Mouse (Mus musculus): ENCODE measurements at regions not wholly inside any gene's neighbourhood (a gene's known extent, or its start where the extent isn't known, plus 50 kb on each side); places are given as distances from the start of the nearest gene placed in this dataset.

- H3K9ac ChIP-seq (ENCODE audit: low read length) = no peak overlapping the region
- no peaks in the 10 kb centered on the region for H3K9me3 ChIP-seq (replicated peaks; ENCODE audit: control insufficient read depth, low read length)
- H3K27ac ChIP-seq (ENCODE audit: low read length) = no peak overlapping the region
- no peaks in the 10 kb centered on the region for H3K27me3 ChIP-seq (ENCODE audit: control insufficient read depth, insufficient read depth, low read length)
- no peak overlapping the region for H3K4me3 ChIP-seq (ENCODE audit: low read length)
- no peak for ATAC-seq (replicated peaks; ENCODE audit: extremely low read depth, insufficient read depth, low FRiP score)
- no peaks in the 10 kb centered on the region for H3K4me1 ChIP-seq (ENCODE audit: control insufficient read depth, insufficient read depth, low read length)
- H3K36me3 ChIP-seq (ENCODE audit: control insufficient read depth, insufficient read depth) = no peaks in the 10 kb centered on the region
- no peak overlapping the region for H3K4me2 ChIP-seq (ENCODE audit: low read depth, low read length)
- 50% methylated on average over 4 of the region's 4 CpGs for WGBS
Measured at GRCm38 (mm10) chr19:14659725-14660124, 61.9 kb upstream of the Tle4 start.

GRCm38 (mm10) chr19:14658479-14658878, 60.6 kb upstream of the Tle4 start:
- Histone ChIP-seq H3K9ac (ENCODE audit: low read length) (no peak overlapping the region), H3K4me2 (ENCODE audit: low read depth, low read length) (no peak overlapping the region), H3K9me3 (replicated peaks; ENCODE audit: control insufficient read depth, low read length) (no peaks in the 10 kb centered on the region), H3K4me3 (ENCODE audit: low read length) (no peak overlapping the region), H3K4me1 (ENCODE audit: control insufficient read depth, insufficient read depth, low read length) (no peaks in the 10 kb centered on the region), H3K27ac (ENCODE audit: low read length) (no peak overlapping the region), H3K27me3 (ENCODE audit: control insufficient read depth, insufficient read depth, low read length) (no peaks in the 10 kb centered on the region), H3K36me3 (ENCODE audit: control insufficient read depth, insufficient read depth) (no peaks in the 10 kb centered on the region)
- ATAC-seq (replicated peaks; ENCODE audit: extremely low read depth, insufficient read depth, low FRiP score) = no peak
- 84% methylated on average over 2 of the region's 2 CpGs for WGBS

- ATAC-seq (replicated peaks; ENCODE audit: extremely low read depth, insufficient read depth, low FRiP score) = no peak
Measured at GRCm38 (mm10) chr19:14656022-14656388, 58.2 kb upstream of the Tle4 start.

GRCm38 (mm10) chr19:14655302-14656021, 57.6 kb upstream of the Tle4 start:
- Histone ChIP-seq H3K27me3 (ENCODE audit: control insufficient read depth, insufficient read depth, low read length) (no peaks in the 10 kb centered on the region), H3K9me3 (replicated peaks; ENCODE audit: control insufficient read depth, low read length) (no peaks in the 10 kb centered on the region), H3K27ac (ENCODE audit: low read length) (no peak overlapping the region), H3K4me2 (ENCODE audit: low read depth, low read length) (no peak overlapping the region), H3K4me3 (ENCODE audit: low read length) (no peak overlapping the region), H3K4me1 (ENCODE audit: control insufficient read depth, insufficient read depth, low read length) (no peaks in the 10 kb centered on the region), H3K9ac (ENCODE audit: low read length) (no peak overlapping the region), H3K36me3 (ENCODE audit: control insufficient read depth, insufficient read depth) (no peaks in the 10 kb centered on the region)
- 62% methylated on average over 5 of the region's 5 CpGs for whole genome bisulfite sequencing
- ATAC-seq (replicated peaks; ENCODE audit: extremely low read depth, insufficient read depth, low FRiP score) = no peak

More at GRCm38 (mm10) chr19:14656022-14656388, 58.2 kb upstream of the Tle4 start:
- Histone ChIP-seq H3K9ac (ENCODE audit: low read length) (no peak overlapping the region), H3K9me3 (replicated peaks; ENCODE audit: control insufficient read depth, low read length) (no peaks in the 10 kb centered on the region), H3K27ac (ENCODE audit: low read length) (no peak overlapping the region), H3K4me3 (ENCODE audit: low read length) (no peak overlapping the region), H3K4me2 (ENCODE audit: low read depth, low read length) (no peak overlapping the region), H3K36me3 (ENCODE audit: control insufficient read depth, insufficient read depth) (no peaks in the 10 kb centered on the region), H3K4me1 (ENCODE audit: control insufficient read depth, insufficient read depth, low read length) (no peaks in the 10 kb centered on the region), H3K27me3 (ENCODE audit: control insufficient read depth, insufficient read depth, low read length) (no peaks in the 10 kb centered on the region)
- 50% methylated on average over 2 of the region's 2 CpGs for WGBS
